Mouse (Mus musculus) neural tube, embryonic 12.5 days (tissue): Measurements from ENCODE around the gene Cpne5. TPM values are rescaled to one million over a fixed set of nuclear protein-coding genes. Genes with fewer than 3 reads are reported as not detected.
"Not testable (repeated sequence)": the region's sequence is repeated elsewhere in the genome, so short reads cannot be mapped to it uniquely, and the experiment has no call there.

Experiments used
- ATAC-seq: fragments of 200-750 bp; cut with Nextera tagmentation; 2 replicates; pipeline ENCODE4 v1.8.0; 2017; ENCODE audit warnings: low read depth, mild to moderate bottlenecking, moderate TSS enrichment, moderate library complexity; ENCODE audit not compliant: low FRiP score
- H3K27ac ChIP-seq: fragments of 300-500 bp; sonication (generic); 2 replicates; pipeline ENCODE4 v1.5.1; 2016
- H3K27me3 ChIP-seq: fragments of 300-500 bp; sonication (generic); replicated peaks from 2 replicates; pipeline ENCODE4 v1.6.1; 2016; ENCODE audit warnings: mild to moderate bottlenecking
- H3K36me3 ChIP-seq: fragments of 300-500 bp; sonication (generic); 2 replicates; pipeline ENCODE4 v1.6.1; 2016; ENCODE audit warnings: mild to moderate bottlenecking
- H3K4me1 ChIP-seq: fragments of 300-500 bp; sonication (generic); 2 replicates; pipeline ENCODE4 v1.6.1; 2016
- H3K4me2 ChIP-seq: fragments of 300-500 bp; sonication (generic); replicated peaks from 2 replicates; pipeline ENCODE4 v1.6.1; 2016; ENCODE audit warnings: mild to moderate bottlenecking
- H3K4me3 ChIP-seq: fragments of 300-500 bp; sonication (generic); 2 replicates; pipeline ENCODE4 v1.5.1; 2016
- H3K9ac ChIP-seq: fragments of 300-500 bp; sonication (generic); 2 replicates; pipeline ENCODE4 v1.6.1; 2016; ENCODE audit warnings: mild to moderate bottlenecking
- H3K9me3 ChIP-seq: fragments of 300-500 bp; sonication (generic); 2 replicates; pipeline ENCODE4 v1.6.1; 2016; ENCODE audit warnings: mild to moderate bottlenecking
- WGBS: fragments of 180-500 bp; shearing (Covaris S2); methylation state at CpG from one replicate; pipeline ENCODE4 v1.1.7; 2016; 5-methylcytosine and 5-hydroxymethylcytosine counted together
- polyA plus RNA-seq: library from polyadenylated mRNA; unstranded; fragments of >200 nt; fragmentation: Nextera tagmentation; extraction: Ambion mirVana; gene quantifications from 2 replicates; pipeline ENCODE4 v1.2.1, GENCODE M21; 2016

Gene Cpne5
- polyA plus RNA-seq, 1 experiment from 2014 or later, result 7.0 TPM

GRCm38 (mm10) chr17:29113591-29114352 is 124.2 kb downstream of the Cpne5 start, which contains the start of gene Rab44:
Rab44 (plus strand) TSS chr17:29114145.
- Histone ChIP-seq H3K27ac (no peak within 1 kb of the TSS), H3K9me3 (no peaks in the 10 kb centered on the region), H3K27me3 (no peaks in the 10 kb centered on the region), H3K4me1 (no peaks in the 10 kb centered on the region), H3K4me3 (no peak within 1 kb of the TSS), H3K4me2 (no peak within 1 kb of the TSS), H3K36me3 (no peaks in the 10 kb centered on the region), H3K9ac (no peak within 1 kb of the TSS)
- no peak for ATAC-seq
- 96% methylated on average over 13 of the region's 13 CpGs for WGBS

GRCm38 (mm10) chr17:29111332-29111731 is 126.6 kb downstream of the Cpne5 start:
- Histone ChIP-seq H3K36me3 (no peaks in the 10 kb centered on the region), H3K9ac (no peak overlapping the region), H3K27me3 (no peaks in the 10 kb centered on the region), H3K4me1 (no peaks in the 10 kb centered on the region), H3K4me3 (no peak overlapping the region), H3K9me3 (no peaks in the 10 kb centered on the region), H3K27ac (no peak overlapping the region), H3K4me2 (no peak overlapping the region)
- no peak for ATAC-seq
- WGBS, result 88% methylated on average over 5 of the region's 5 CpGs

- H3K4me1 ChIP-seq, H3K4me3 ChIP-seq, H3K4me2 ChIP-seq, H3K36me3 ChIP-seq, H3K27ac ChIP-seq, H3K9me3 ChIP-seq, H3K9ac ChIP-seq, H3K27me3 ChIP-seq, ATAC-seq: not testable (repeated sequence)
- 89% methylated on average over 6 of the region's 6 CpGs for WGBS
Measured at GRCm38 (mm10) chr17:29110356-29110755, 127.6 kb downstream of the Cpne5 start.

Other genes with a start within 250 kb of the Cpne5 start
- 148 and 157 TPM in 2 replicates for gene Stk38, start 230.2 kb downstream of the Cpne5 start, polyA plus RNA-seq
- 642 and 679 TPM in 2 replicates for gene Srsf3, start 205.5 kb downstream of the Cpne5 start, polyA plus RNA-seq
- 34.8 and 41.6 TPM in 2 replicates for gene Cdkn1a, start 147.2 kb downstream of the Cpne5 start, polyA plus RNA-seq
- 0.30 and 0.42 TPM in 2 replicates for gene Rab44, start 124.0 kb downstream of the Cpne5 start, polyA plus RNA-seq
- gene Ppil1, start 26.0 kb upstream of the Cpne5 start, polyA plus RNA-seq, result 117 and 125 TPM in 2 replicates
- gene BC004004, start 30.6 kb upstream of the Cpne5 start, polyA plus RNA-seq, result 74.8 and 75.3 TPM in 2 replicates
- gene Pi16, start 79.5 kb upstream of the Cpne5 start, polyA plus RNA-seq, result 1.2 and 1.3 TPM in 2 replicates
- 468 and 479 TPM in 2 replicates for gene Mtch1, start 109.8 kb upstream of the Cpne5 start, polyA plus RNA-seq
- 3.7 and 4.2 TPM in 2 replicates for gene Fgd2, start 122.7 kb upstream of the Cpne5 start, polyA plus RNA-seq